Mouse (Mus musculus): Measurements from ENCODE around the gene Sln. TPM values are rescaled to one million over a fixed set of nuclear protein-coding genes. Genes with fewer than 3 reads are reported as not detected.

The Sln gene
- total RNA-seq (2014; rRNA removed; ENCODE audit: low replicate concordance) (80.1 and 118 TPM in 2 replicates), polyA plus RNA-seq (2015; fragmentation: Nextera tagmentation; extraction: Ambion mirVana) (339 and 434 TPM in 2 replicates)

DNA sequence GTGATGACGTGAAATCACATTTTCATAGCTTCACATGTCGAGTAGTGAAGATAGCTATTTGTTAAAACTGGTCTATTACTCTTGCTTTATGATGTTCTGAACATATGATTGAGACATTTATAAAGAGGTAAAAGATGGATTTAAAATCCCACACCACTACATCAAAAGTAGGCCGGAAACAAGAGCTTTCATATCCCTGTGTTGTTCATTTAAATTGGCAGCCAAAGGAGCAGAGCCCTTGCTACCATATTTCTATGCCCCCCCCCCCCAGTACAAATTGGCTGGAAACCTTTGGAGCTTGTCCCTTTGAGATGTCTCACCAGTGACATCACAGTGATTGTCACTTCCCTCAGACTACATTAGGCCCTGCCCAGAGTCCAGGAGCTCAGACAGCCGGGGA is at the start of gene Sln:
TSS of gene Sln (plus strand) at position 301 of the 400 bp plus-strand sequence.
- TF ChIP-seq EP300 (IDR thresholded peaks at IDR 0.05; ENCODE audit: low read depth) (no peak), CTCF (IDR thresholded peaks at IDR 0.05; ENCODE audit: low read depth) (no peak)
- Histone ChIP-seq H3K4me1 (ENCODE audit: control insufficient read depth, insufficient read depth) (0 out of 2 replicates have a peak, but pooled peaks cover 4% of the 10 kb centered on the region), H3K4me2 (ENCODE audit: low read depth, low read length) (no peak within 1 kb of the TSS), H3K9ac (replicated peaks; ENCODE audit: low read depth, low read length) (no peak within 1 kb of the TSS), H3K27me3 (ENCODE audit: control insufficient read depth, insufficient read depth, low read length) (peaks cover 10% of the 10 kb centered on the region; the same call in 1 of the 2 replicates), H3K36me3 (replicated peaks; ENCODE audit: control insufficient read depth, insufficient read depth, low read length) (no peaks in the 10 kb centered on the region), H3K27ac (ENCODE audit: low read depth) (no peak within 1 kb of the TSS), H3K4me3 (ENCODE audit: low read depth, low read length) (no peak within 1 kb of the TSS; the same call in 1 of the 2 replicates), H3K9me3 (replicated peaks; ENCODE audit: control insufficient read depth, low read length) (no peaks in the 10 kb centered on the region)
- ATAC-seq (ENCODE audit: insufficient read depth, low read depth) (no peak), DNase-seq (ENCODE audit: low spot score) (no peak)
- WGBS, result 75% methylated on average over 4 of the region's 4 CpGs

DNA sequence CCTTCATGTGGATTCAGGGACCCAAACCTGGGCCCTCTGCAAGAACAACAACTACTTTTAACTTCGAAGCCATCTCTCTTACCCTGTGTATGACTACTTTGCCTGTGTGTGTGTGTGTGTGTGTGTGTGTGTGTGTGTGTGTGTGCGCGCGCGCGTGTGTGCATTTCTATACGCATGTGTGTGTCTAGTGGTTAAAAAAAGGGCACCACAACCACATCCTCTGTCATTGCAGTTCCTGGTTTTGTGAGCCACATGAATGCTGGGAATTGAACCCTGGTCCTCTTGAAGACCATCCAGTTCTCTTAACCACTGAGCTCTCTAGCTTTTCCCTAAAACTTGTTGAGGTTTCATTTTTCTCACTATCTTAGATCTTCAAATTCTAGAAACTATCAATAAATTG is 47.0 kb upstream of the Sln start:
- no peaks in the 10 kb centered on the region for H3K36me3 ChIP-seq (replicated peaks; ENCODE audit: control insufficient read depth, insufficient read depth, low read length)
- no peaks in the 10 kb centered on the region for H3K4me1 ChIP-seq (ENCODE audit: control insufficient read depth, insufficient read depth)
- H3K27ac ChIP-seq (ENCODE audit: low read depth), result no peak overlapping the region
- no peaks in the 10 kb centered on the region for H3K27me3 ChIP-seq (ENCODE audit: control insufficient read depth, insufficient read depth, low read length)
- TF ChIP-seq CTCF (IDR thresholded peaks at IDR 0.05; ENCODE audit: low read depth), result no peak
- TF ChIP-seq EP300 (IDR thresholded peaks at IDR 0.05; ENCODE audit: low read depth), result no peak
- ATAC-seq (ENCODE audit: insufficient read depth, low read depth), result no peak
- 92% methylated on average over 7 of the region's 7 CpGs for WGBS
- H3K4me2 ChIP-seq (ENCODE audit: low read depth, low read length), result no peak overlapping the region
- no peaks in the 10 kb centered on the region for H3K9me3 ChIP-seq (replicated peaks; ENCODE audit: control insufficient read depth, low read length)
- no peak overlapping the region for H3K9ac ChIP-seq (replicated peaks; ENCODE audit: low read depth, low read length)
- DNase-seq (ENCODE audit: low spot score), result no peak
- H3K4me3 ChIP-seq (ENCODE audit: low read depth, low read length), result no peak overlapping the region

DNA sequence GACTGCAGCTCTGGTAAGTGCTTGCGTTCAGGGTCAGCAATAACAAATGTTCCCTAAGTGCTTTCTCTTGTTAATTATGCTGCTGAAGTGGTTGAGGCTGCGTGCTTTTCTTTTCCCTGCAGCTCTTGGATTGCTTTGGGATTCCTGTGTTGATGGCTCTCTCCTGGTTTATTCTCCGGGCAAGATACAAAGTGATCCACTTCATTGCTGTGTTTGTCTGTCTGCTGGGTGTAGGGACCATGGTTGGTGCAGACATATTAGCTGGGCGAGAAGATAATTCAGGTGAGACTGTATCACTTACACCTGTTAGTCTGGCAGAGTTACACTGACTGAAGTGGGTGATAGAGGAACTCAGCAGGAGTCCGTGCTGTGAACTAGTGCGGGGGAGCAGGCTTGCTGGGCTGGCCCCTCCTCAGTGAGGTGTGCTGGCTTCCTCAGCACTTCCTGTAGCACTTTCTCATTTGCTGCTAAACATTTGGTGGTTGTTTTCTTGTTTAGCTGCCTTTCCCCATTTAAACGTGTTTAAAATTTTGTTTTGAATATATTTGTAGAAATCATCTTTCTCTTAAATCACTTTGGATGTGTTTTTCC is 43.4 kb upstream of the Sln start:
- 15% methylated on average over 7 of the region's 7 CpGs for WGBS
- DNase-seq (ENCODE audit: low spot score), result no peak
- no peak overlapping the region for H3K4me3 ChIP-seq (ENCODE audit: low read depth, low read length)

DNA sequence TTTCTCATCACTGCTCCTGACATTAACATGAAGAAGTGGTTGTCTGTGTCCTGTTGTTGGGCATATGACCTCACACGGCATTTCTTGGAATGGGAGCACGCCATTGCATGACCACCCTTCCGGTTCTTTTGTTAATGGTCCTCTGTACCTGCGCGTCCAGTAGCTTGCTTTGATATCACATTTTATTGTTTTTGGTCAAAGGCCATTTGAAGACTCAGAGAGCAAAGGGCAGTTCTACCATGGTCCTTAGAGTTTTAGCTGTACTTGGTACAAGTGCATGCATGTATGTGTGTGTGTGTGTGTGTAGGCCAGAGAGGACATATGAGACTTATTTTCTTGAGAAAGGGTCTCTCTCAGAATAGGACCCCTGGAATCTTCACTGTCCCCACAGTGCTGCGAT is 36.5 kb upstream of the Sln start:
- no peaks in the 10 kb centered on the region for H3K27me3 ChIP-seq (ENCODE audit: control insufficient read depth, insufficient read depth, low read length)
- TF ChIP-seq EP300 (IDR thresholded peaks at IDR 0.05; ENCODE audit: low read depth) (no peak), CTCF (IDR thresholded peaks at IDR 0.05; ENCODE audit: low read depth) (no peak)
- H3K9ac ChIP-seq (replicated peaks; ENCODE audit: low read depth, low read length), result no peak overlapping the region
- H3K4me2 ChIP-seq (ENCODE audit: low read depth, low read length), result no peak overlapping the region
- H3K36me3 ChIP-seq (replicated peaks; ENCODE audit: control insufficient read depth, insufficient read depth, low read length), result no peaks in the 10 kb centered on the region
- no peak overlapping the region for H3K4me3 ChIP-seq (ENCODE audit: low read depth, low read length)
- H3K4me1 ChIP-seq (ENCODE audit: control insufficient read depth, insufficient read depth), result no peaks in the 10 kb centered on the region
- WGBS, result 92% methylated on average over 6 of the region's 6 CpGs
- H3K9me3 ChIP-seq (replicated peaks; ENCODE audit: control insufficient read depth, low read length), result no peaks in the 10 kb centered on the region
- ATAC-seq (ENCODE audit: insufficient read depth, low read depth) (no peak), DNase-seq (ENCODE audit: low spot score) (no peak)
- no peak overlapping the region for H3K27ac ChIP-seq (ENCODE audit: low read depth)

More for the DNA sequence above, 43.4 kb upstream of the Sln start:
- Histone ChIP-seq H3K27ac (ENCODE audit: low read depth) (no peak overlapping the region), H3K36me3 (replicated peaks; ENCODE audit: control insufficient read depth, insufficient read depth, low read length) (no peaks in the 10 kb centered on the region), H3K9ac (replicated peaks; ENCODE audit: low read depth, low read length) (no peak overlapping the region), H3K4me2 (ENCODE audit: low read depth, low read length) (no peak overlapping the region), H3K27me3 (ENCODE audit: control insufficient read depth, insufficient read depth, low read length) (no peaks in the 10 kb centered on the region), H3K9me3 (replicated peaks; ENCODE audit: control insufficient read depth, low read length) (no peaks in the 10 kb centered on the region), H3K4me1 (ENCODE audit: control insufficient read depth, insufficient read depth) (no peaks in the 10 kb centered on the region)
- no peak for ATAC-seq (ENCODE audit: insufficient read depth, low read depth)
- TF ChIP-seq EP300 (IDR thresholded peaks at IDR 0.05; ENCODE audit: low read depth) (no peak), CTCF (IDR thresholded peaks at IDR 0.05; ENCODE audit: low read depth) (no peak)

DNA sequence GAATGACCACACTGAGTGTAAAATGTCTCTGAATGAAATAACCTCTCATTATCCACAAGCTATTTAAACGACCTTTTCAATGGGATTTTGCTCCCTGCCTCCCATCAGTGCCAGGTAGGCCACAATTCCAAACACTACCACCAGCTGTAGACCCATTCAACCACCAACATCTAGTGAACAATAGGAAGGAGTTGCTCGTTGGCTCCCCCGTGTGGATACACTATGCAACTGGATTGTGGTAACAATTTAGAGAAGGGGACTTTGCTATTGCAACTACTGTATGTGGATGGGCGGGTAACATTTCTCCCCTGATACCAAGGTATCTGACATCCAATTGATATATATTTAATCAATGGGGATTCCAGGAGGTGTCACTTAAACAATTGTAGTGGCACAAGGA is 31.2 kb upstream of the Sln start:
- H3K36me3 ChIP-seq (replicated peaks; ENCODE audit: control insufficient read depth, insufficient read depth, low read length), result no peaks in the 10 kb centered on the region
- no peak overlapping the region for H3K4me2 ChIP-seq (ENCODE audit: low read depth, low read length)
- no peaks in the 10 kb centered on the region for H3K27me3 ChIP-seq (ENCODE audit: control insufficient read depth, insufficient read depth, low read length)
- DNase-seq (ENCODE audit: low spot score) (no peak), ATAC-seq (ENCODE audit: insufficient read depth, low read depth) (no peak)
- 21% methylated on average over 4 of the region's 4 CpGs for WGBS
- no peak overlapping the region for H3K9ac ChIP-seq (replicated peaks; ENCODE audit: low read depth, low read length)
- H3K4me1 ChIP-seq (ENCODE audit: control insufficient read depth, insufficient read depth), result no peaks in the 10 kb centered on the region
- TF ChIP-seq EP300 (IDR thresholded peaks at IDR 0.05; ENCODE audit: low read depth), result no peak
- peak; percentile 78 for TF ChIP-seq CTCF (IDR thresholded peaks at IDR 0.05; ENCODE audit: low read depth)
- H3K27ac ChIP-seq (ENCODE audit: low read depth), result no peak overlapping the region
- H3K9me3 ChIP-seq (replicated peaks; ENCODE audit: control insufficient read depth, low read length), result no peaks in the 10 kb centered on the region
- H3K4me3 ChIP-seq (ENCODE audit: low read depth, low read length), result no peak overlapping the region

DNA sequence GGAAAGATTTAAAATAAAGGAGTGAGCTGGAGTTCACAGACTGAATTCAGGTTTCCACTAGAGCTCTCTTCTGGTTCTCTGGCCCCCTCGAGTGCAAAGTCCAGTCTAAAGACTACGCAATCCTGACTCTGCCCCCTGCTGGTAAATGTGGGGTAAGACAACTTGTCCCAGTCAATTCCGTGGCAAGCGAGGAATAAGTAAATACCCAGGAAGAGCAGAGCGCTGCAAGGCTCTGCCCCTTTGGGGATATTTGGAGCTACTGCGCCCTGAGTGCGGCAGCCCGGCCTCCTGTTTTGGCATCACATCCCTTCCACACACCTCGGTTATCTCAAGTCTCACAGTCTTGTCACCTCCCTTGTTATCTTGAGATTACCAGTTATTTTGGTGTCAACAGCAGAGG is 24.6 kb upstream of the Sln start:
- Histone ChIP-seq H3K4me2 (ENCODE audit: low read depth, low read length) (peak overlapping the region; percentile 23; the same call in 1 of the 2 replicates), H3K9ac (replicated peaks; ENCODE audit: low read depth, low read length) (no peak overlapping the region), H3K27me3 (ENCODE audit: control insufficient read depth, insufficient read depth, low read length) (0 out of 2 replicates have a peak, but pooled peaks cover 7% of the 10 kb centered on the region), H3K27ac (ENCODE audit: low read depth) (no peak overlapping the region), H3K9me3 (replicated peaks; ENCODE audit: control insufficient read depth, low read length) (no peaks in the 10 kb centered on the region), H3K4me3 (ENCODE audit: low read depth, low read length) (no peak overlapping the region), H3K36me3 (replicated peaks; ENCODE audit: control insufficient read depth, insufficient read depth, low read length) (no peaks in the 10 kb centered on the region), H3K4me1 (ENCODE audit: control insufficient read depth, insufficient read depth) (0 out of 2 replicates have a peak, but pooled peaks cover 11% of the 10 kb centered on the region)
- 2% methylated on average over 9 of the region's 9 CpGs for WGBS
- ATAC-seq (ENCODE audit: insufficient read depth, low read depth) (peak; percentile 24; the same call in 1 of the 2 replicates), DNase-seq (ENCODE audit: low spot score) (peak; percentile 24)
- no peak for TF ChIP-seq EP300 (IDR thresholded peaks at IDR 0.05; ENCODE audit: low read depth)
- peak; percentile 72 for TF ChIP-seq CTCF (IDR thresholded peaks at IDR 0.05; ENCODE audit: low read depth)

All from heart, postnatal 0 days (tissue).